24 mouse cellular contexts compared by ENCODE assay signal in the genomic region with DNA sequence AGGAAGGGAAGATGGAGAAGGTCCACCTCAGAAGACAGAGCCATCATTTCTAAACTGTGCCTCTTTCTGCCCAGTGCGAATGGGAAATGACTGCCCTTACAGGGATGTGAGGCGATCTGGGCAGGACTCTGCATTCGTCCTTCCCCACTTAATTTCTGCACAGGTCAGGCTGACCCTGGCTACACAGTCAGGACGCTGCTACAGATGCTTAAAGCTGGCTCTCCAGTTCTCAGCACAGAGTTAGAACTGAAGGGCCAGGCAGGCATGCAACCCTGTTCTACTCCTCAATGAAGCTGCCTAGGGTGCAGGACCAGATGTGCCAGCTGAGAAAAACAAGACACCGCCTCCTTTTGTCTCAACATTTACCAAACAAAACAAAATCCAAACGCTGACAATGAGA.
"Had no signal": no experiment of that assay in that cellular context is flagged by ENCODE, and none has a peak within 500 bp of the region (broad histone marks: within the 10 kb centered on the region; RNA-seq: fewer than 3 reads in every experiment).

No protein-coding gene starts in this region.

- H3K4me1 ChIP-seq: heart, embryonic 10.5 days; kidney, embryonic 15.5 days had no signal

- H3K27ac ChIP-seq: heart, embryonic 10.5 days; hindbrain, embryonic 13.5 days; hindbrain, embryonic 15.5 days; hindbrain, postnatal 0 days; kidney, embryonic 15.5 days; kidney, postnatal 0 days; limb, embryonic 13.5 days; limb, embryonic 15.5 days; liver, embryonic 12.5 days had no signal

- H3K27me3 ChIP-seq: heart, embryonic 12.5 days; hindbrain, embryonic 13.5 days; hindbrain, embryonic 15.5 days; kidney, embryonic 15.5 days; limb, embryonic 13.5 days; limb, embryonic 15.5 days; liver, embryonic 12.5 days had no signal

- H3K9me3 ChIP-seq: heart, embryonic 10.5 days; hindbrain, embryonic 13.5 days; kidney, embryonic 15.5 days; limb, embryonic 15.5 days; liver, embryonic 12.5 days had no signal

- H3K9ac ChIP-seq: heart, embryonic 12.5 days; hindbrain, embryonic 13.5 days; hindbrain, embryonic 15.5 days; kidney, embryonic 15.5 days; limb, embryonic 13.5 days; limb, embryonic 15.5 days; liver, embryonic 12.5 days had no signal

- H3K4me3 ChIP-seq: heart, embryonic 10.5 days; heart, embryonic 12.5 days; hindbrain, embryonic 13.5 days; hindbrain, embryonic 15.5 days; kidney, embryonic 15.5 days; limb, embryonic 13.5 days; limb, embryonic 15.5 days; liver, embryonic 12.5 days had no signal

- ATAC-seq: hindbrain, postnatal 0 days; intestine, embryonic 16.5 days; liver, embryonic 12.5 days had no signal

- DNase-seq: gastrocnemius, postnatal 10 days; gastrocnemius, postnatal 36 days; heart, adult 18-20 months; heart, postnatal 10 days; heart, postnatal 36 days; kidney, adult 11 months; kidney, adult 2 months; kidney, adult 9 months; kidney, postnatal 14 days; kidney, postnatal 36 days; layer of hippocampus, adult 9-11 months; layer of hippocampus, postnatal 36 days; left cerebral cortex, postnatal 4 days had no signal

- H3K4me2 ChIP-seq: heart, embryonic 12.5 days; hindbrain, embryonic 13.5 days; hindbrain, embryonic 15.5 days; kidney, embryonic 15.5 days; limb, embryonic 13.5 days; limb, embryonic 15.5 days; liver, embryonic 12.5 days had no signal

- H3K36me3 ChIP-seq: heart, embryonic 10.5 days; heart, embryonic 12.5 days; hindbrain, embryonic 13.5 days; hindbrain, embryonic 15.5 days; kidney, embryonic 15.5 days; limb, embryonic 13.5 days; limb, embryonic 15.5 days; liver, embryonic 12.5 days had no signal
